Mouse (Mus musculus) G1E (cell line): ENCODE measurements at regions not wholly inside any gene's neighbourhood (a gene's known extent, or its start where the extent isn't known, plus 50 kb on each side); places are given as distances from the start of the nearest gene placed in this dataset.

Experiments used
- CTCF ChIP-seq: IDR thresholded peaks from 2 replicates; pipeline ENCODE4 v1.5.1; 2012; ENCODE audit warnings: low read depth, low read length, inconsistent platforms, mixed read lengths
- TAL1 ChIP-seq: conservative IDR thresholded peaks from 2 replicates; pipeline ENCODE4 v1.6.1; 2012; ENCODE audit warnings: low read depth, low read length, inconsistent platforms, mixed read lengths

- TF ChIP-seq TAL1 (no peak), CTCF (no peak)
Measured at GRCm38 (mm10) chr4:89379622-89380329, 68.9 kb upstream of the Cdkn2b start.
